Mouse (Mus musculus) hindbrain, embryonic 10.5 days (tissue): ENCODE data around the gene Fgfbp1. TPM values are rescaled to one million over a fixed set of nuclear protein-coding genes. Genes with fewer than 3 reads are reported as not detected.

Source experiments
- DNase-seq: peaks from one replicate; pipeline ENCODE4 v3.0.0-alpha.2; 2017; ENCODE audit warnings: low spot score
- H3K27ac ChIP-seq: fragments of 300-500 bp; sonication (generic); 2 replicates; pipeline ENCODE4 v1.5.1; 2016; ENCODE audit warnings: mild to moderate bottlenecking, moderate library complexity
- H3K27me3 ChIP-seq: fragments of 300-500 bp; sonication (generic); 2 replicates; pipeline ENCODE4 v1.6.1; 2016; ENCODE audit warnings: mild to moderate bottlenecking; ENCODE audit not compliant: poor library complexity, insufficient read depth, severe bottlenecking
- H3K36me3 ChIP-seq: fragments of 300-500 bp; sonication (generic); 2 replicates; pipeline ENCODE4 v1.6.1; 2016; ENCODE audit warnings: mild to moderate bottlenecking, moderate library complexity
- H3K4me1 ChIP-seq: fragments of 300-500 bp; sonication (generic); replicated peaks from 2 replicates; pipeline ENCODE4 v1.6.1; 2016; ENCODE audit warnings: mild to moderate bottlenecking
- H3K4me3 ChIP-seq: fragments of 300-500 bp; sonication (generic); 2 replicates; pipeline ENCODE4 v1.5.1; 2016; ENCODE audit warnings: mild to moderate bottlenecking, moderate library complexity
- H3K9me3 ChIP-seq: fragments of 300-500 bp; sonication (generic); 2 replicates; pipeline ENCODE4 v1.6.1; 2016; ENCODE audit warnings: mild to moderate bottlenecking, moderate library complexity
- WGBS: fragments of 180-500 bp; shearing (Covaris S2); methylation state at CpG from one replicate; pipeline ENCODE4 v1.1.7; 2016; 5-methylcytosine and 5-hydroxymethylcytosine counted together
- polyA plus RNA-seq: library from polyadenylated mRNA; unstranded; fragments of >200 nt; fragmentation: Nextera tagmentation; extraction: Ambion mirVana; gene quantifications from 2 replicates; pipeline ENCODE4 v1.2.1, GENCODE M21; 2016

Gene Fgfbp1
- polyA plus RNA-seq = 4.3 and 4.7 TPM in 2 replicates

DNA sequence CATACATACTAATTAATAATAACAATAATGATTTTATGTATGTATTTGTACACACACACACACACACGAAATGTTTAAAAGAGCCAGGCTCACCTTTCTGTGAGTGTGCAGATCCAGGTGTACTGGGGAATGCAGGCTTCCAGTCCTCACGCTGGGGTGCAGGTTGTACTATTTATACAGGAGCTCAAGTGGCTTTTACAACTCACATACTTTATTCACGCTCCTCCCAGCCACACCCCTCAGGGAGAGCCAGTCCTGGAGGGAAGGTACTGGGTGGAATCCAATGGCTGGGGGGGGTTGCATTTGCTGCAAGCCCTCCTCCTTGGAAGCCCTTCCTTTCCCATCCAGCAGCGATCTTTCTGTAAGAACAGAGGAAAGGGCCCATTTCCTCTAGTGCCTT lies at the start of gene Fgfbp1:
TSS of gene Fgfbp1 (minus strand) at position 160 of the 400 bp plus-strand sequence.
- H3K4me3 ChIP-seq = no peak within 1 kb of the TSS
- 51% methylated on average over 4 of the region's 4 CpGs for WGBS
- no peak for DNase-seq
- no peak within 1 kb of the TSS for H3K27ac ChIP-seq
- H3K36me3 ChIP-seq = no peaks in the 10 kb centered on the region
- no peaks in the 10 kb centered on the region for H3K9me3 ChIP-seq
- H3K27me3 ChIP-seq = no peaks in the 10 kb centered on the region
- H3K4me1 ChIP-seq = peaks cover 2% of the 10 kb centered on the region; the same call in 1 of the 2 replicates

- no peak overlapping the region for H3K4me3 ChIP-seq
- whole genome bisulfite sequencing = 91% methylated on average over 9 of the region's 9 CpGs
- H3K27ac ChIP-seq = no peak overlapping the region
- H3K9me3 ChIP-seq = no peaks in the 10 kb centered on the region
- no peaks in the 10 kb centered on the region for H3K4me1 ChIP-seq
- H3K27me3 ChIP-seq = no peaks in the 10 kb centered on the region
- no peak for DNase-seq
- H3K36me3 ChIP-seq = peaks cover 89% of the 10 kb centered on the region
Measured at GRCm38 (mm10) chr5:43998295-43998989, 16.9 kb upstream of the Fgfbp1 start.

- Histone ChIP-seq H3K4me3 (no peak overlapping the region), H3K9me3 (no peaks in the 10 kb centered on the region), H3K36me3 (peaks cover 85% of the 10 kb centered on the region), H3K27ac (no peak overlapping the region), H3K4me1 (no peaks in the 10 kb centered on the region), H3K27me3 (no peaks in the 10 kb centered on the region)
- WGBS = 91% methylated on average over 8 of the region's 8 CpGs
- DNase-seq = no peak
Measured at GRCm38 (mm10) chr5:43997626-43998025, 16.0 kb upstream of the Fgfbp1 start.

DNA sequence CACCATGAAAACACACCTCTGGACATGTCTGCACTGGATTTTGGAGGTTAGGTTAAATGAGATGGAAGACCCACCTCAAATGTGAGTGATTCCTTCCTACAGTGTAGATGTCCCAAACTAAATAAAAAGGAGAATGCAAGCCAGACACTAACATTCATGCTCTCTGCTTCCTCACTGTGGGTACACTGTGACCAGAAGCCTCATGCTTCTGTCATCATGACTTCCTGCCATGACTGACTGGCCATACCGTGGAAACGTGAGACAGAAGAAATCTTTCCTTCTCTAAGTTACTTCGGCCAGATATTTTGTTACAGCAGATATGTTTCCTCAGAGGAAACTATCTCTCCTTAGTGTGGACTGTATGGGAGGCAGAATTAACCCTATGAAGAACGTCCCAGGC lies 14.6 kb upstream of the Fgfbp1 start:
- no peak for DNase-seq
- Histone ChIP-seq H3K36me3 (peaks cover 71% of the 10 kb centered on the region), H3K4me1 (no peaks in the 10 kb centered on the region), H3K27ac (no peak overlapping the region), H3K4me3 (no peak overlapping the region), H3K9me3 (no peaks in the 10 kb centered on the region), H3K27me3 (no peaks in the 10 kb centered on the region)
- WGBS = 83% methylated on average over 4 of the region's 4 CpGs

- Histone ChIP-seq H3K4me1 (no peaks in the 10 kb centered on the region), H3K36me3 (peaks cover 59% of the 10 kb centered on the region), H3K9me3 (no peaks in the 10 kb centered on the region), H3K27ac (no peak overlapping the region), H3K27me3 (no peaks in the 10 kb centered on the region), H3K4me3 (no peak overlapping the region)
- no peak for DNase-seq
- WGBS = 91% methylated on average over 2 of the region's 2 CpGs
Measured at GRCm38 (mm10) chr5:43994981-43995380, 13.4 kb upstream of the Fgfbp1 start.

DNA sequence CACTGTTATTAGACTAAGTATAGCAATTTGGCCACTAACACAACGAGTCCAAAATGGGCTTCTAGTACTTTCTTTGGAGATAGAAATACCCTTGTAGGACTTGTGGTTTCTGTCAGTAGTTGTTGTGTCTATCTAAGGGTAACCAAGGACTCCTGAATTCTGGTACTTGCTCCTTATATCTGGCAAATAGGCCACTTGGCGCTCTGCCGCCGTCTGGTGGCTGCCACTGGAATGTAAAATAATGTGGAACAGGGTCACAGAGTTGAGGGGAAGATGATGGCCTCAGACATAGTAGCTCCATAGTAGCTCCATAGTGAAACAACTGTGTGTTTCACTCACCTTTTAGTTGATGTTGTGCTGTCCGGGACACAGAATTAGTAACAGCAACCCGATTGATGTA lies 8.7 kb upstream of the Fgfbp1 start:
- 51% methylated on average over 6 of the region's 6 CpGs for WGBS
- DNase-seq = peak; percentile 67
- Histone ChIP-seq H3K4me3 (no peak overlapping the region), H3K9me3 (no peaks in the 10 kb centered on the region), H3K27ac (no peak overlapping the region), H3K36me3 (peaks cover 19% of the 10 kb centered on the region; the same call in 1 of the 2 replicates), H3K4me1 (peaks cover 7% of the 10 kb centered on the region), H3K27me3 (no peaks in the 10 kb centered on the region)

GRCm38 (mm10) chr5:43989017-43989416 lies 7.4 kb upstream of the Fgfbp1 start:
- 81% methylated on average over 5 of the region's 5 CpGs for WGBS
- H3K4me3 ChIP-seq = no peak overlapping the region

DNA sequence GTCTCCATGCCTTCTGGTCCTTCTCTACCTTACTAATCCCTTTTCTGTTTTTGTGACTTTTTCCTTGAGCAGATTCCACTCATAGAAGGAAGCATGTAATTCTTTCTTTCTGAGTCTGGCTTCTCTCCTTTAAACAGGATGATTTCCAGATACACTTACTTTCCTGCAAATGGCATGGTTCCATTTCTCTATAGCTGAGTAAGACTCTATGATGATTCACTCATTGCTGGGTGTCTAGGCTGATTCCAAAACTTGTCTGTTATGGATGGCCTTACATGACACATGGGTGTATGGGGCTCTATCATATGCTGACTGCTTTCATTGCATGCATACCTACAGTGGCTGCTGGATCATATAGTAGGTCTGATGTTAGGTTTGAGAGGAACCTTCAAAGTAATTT lies 4.6 kb upstream of the Fgfbp1 start:
- no peak for DNase-seq
- H3K9me3 ChIP-seq = no peaks in the 10 kb centered on the region
- H3K36me3 ChIP-seq = no peaks in the 10 kb centered on the region
- no peak overlapping the region for H3K27ac ChIP-seq
- H3K4me1 ChIP-seq = peaks cover 7% of the 10 kb centered on the region
- H3K4me3 ChIP-seq = no peak overlapping the region
- no peaks in the 10 kb centered on the region for H3K27me3 ChIP-seq

More at GRCm38 (mm10) chr5:43989017-43989416, 7.4 kb upstream of the Fgfbp1 start:
- no peaks in the 10 kb centered on the region for H3K9me3 ChIP-seq
- peaks cover 7% of the 10 kb centered on the region for H3K4me1 ChIP-seq
- H3K27ac ChIP-seq = no peak overlapping the region
- H3K36me3 ChIP-seq = peaks cover 10% of the 10 kb centered on the region; the same call in 1 of the 2 replicates
- H3K27me3 ChIP-seq = no peaks in the 10 kb centered on the region
- no peak for DNase-seq

- WGBS = 51% methylated on average over 1 of the region's 1 CpGs
- Histone ChIP-seq H3K9me3 (no peaks in the 10 kb centered on the region), H3K36me3 (no peaks in the 10 kb centered on the region), H3K4me1 (peaks cover 7% of the 10 kb centered on the region), H3K4me3 (no peak overlapping the region), H3K27me3 (no peaks in the 10 kb centered on the region), H3K27ac (no peak overlapping the region)
- DNase-seq = no peak
Measured at GRCm38 (mm10) chr5:43982896-43983295, 1.3 kb upstream of the Fgfbp1 start.

- H3K27me3 ChIP-seq = no peaks in the 10 kb centered on the region
- H3K27ac ChIP-seq = no peak overlapping the region
- no peak overlapping the region for H3K4me3 ChIP-seq
- H3K9me3 ChIP-seq = no peaks in the 10 kb centered on the region
- no peak for DNase-seq
- H3K4me1 ChIP-seq = no peaks in the 10 kb centered on the region
- WGBS = 81% methylated on average over 2 of the region's 2 CpGs
- H3K36me3 ChIP-seq = no peaks in the 10 kb centered on the region
Measured at GRCm38 (mm10) chr5:43980397-43980796, 1.2 kb downstream of the Fgfbp1 start.

- WGBS = 85% methylated on average over 1 of the region's 1 CpGs
- H3K36me3 ChIP-seq = no peaks in the 10 kb centered on the region
Measured at GRCm38 (mm10) chr5:43976821-43977561, 4.6 kb downstream of the Fgfbp1 start.

DNA sequence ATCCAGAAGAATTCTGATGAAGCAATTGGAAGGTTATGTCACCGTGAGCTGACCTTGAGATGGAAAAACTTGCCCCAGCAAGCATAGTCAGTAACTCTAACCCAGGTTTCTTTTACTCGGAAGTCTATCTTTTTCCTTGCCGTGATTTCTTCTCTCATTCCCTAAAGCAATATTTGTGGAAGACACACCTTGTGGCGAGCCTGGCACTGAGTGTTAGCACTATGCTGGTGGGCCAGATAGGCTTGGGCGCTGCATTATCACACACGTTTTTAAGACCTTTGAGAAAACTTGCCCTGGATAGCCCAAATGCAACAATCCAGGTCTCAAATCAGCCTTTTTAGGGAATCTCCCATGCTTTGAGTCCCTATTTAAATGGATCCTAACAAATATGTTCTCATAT lies 7.4 kb downstream of the Fgfbp1 start:
- 86% methylated on average over 6 of the region's 6 CpGs for WGBS
- no peaks in the 10 kb centered on the region for H3K27me3 ChIP-seq
- H3K27ac ChIP-seq = no peak overlapping the region
- no peaks in the 10 kb centered on the region for H3K9me3 ChIP-seq
- peaks cover 4% of the 10 kb centered on the region; the same call in 1 of the 2 replicates for H3K4me1 ChIP-seq
- no peak for DNase-seq
- H3K4me3 ChIP-seq = no peak overlapping the region
- no peaks in the 10 kb centered on the region for H3K36me3 ChIP-seq

More at GRCm38 (mm10) chr5:43976821-43977561, 4.6 kb downstream of the Fgfbp1 start:
- Histone ChIP-seq H3K4me3 (no peak overlapping the region), H3K4me1 (peaks cover 4% of the 10 kb centered on the region; the same call in 1 of the 2 replicates), H3K27me3 (no peaks in the 10 kb centered on the region), H3K27ac (no peak overlapping the region), H3K9me3 (no peaks in the 10 kb centered on the region)
- no peak for DNase-seq

DNA sequence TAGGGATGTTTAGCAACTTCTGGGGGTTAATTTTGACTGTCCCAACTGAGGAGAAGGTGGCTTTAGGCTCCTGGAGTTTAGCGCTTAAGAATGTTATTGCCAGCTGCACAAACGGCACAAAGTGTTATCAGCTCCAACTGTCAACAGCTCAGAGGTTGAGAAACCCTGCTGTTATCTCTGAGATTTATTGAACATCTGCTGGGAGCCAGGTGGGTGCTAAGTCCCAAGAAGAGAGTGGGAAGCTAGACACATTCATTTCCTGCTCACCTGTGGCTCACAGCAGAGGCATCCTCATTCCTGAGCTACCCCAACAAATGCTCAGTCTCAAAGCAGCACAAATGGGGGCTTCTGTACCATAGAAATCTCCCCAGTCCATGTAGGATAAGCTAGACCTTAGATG lies 10.4 kb downstream of the Fgfbp1 start:
- Histone ChIP-seq H3K9me3 (no peaks in the 10 kb centered on the region), H3K27ac (no peak overlapping the region), H3K4me1 (peaks cover 4% of the 10 kb centered on the region; the same call in 1 of the 2 replicates), H3K36me3 (no peaks in the 10 kb centered on the region), H3K4me3 (no peak overlapping the region), H3K27me3 (no peaks in the 10 kb centered on the region)
- 76% methylated on average over 2 of the region's 2 CpGs for WGBS
- no peak for DNase-seq
